Mouse (Mus musculus) ES-E14 (cell line): ENCODE measurements around the gene Slc5a12. TPM values are rescaled to one million over a fixed set of nuclear protein-coding genes. Genes with fewer than 3 reads are reported as not detected.
A peak's percentile ranks its signal among the peaks of the same experiment; 100 is the strongest.

ENCODE experiments used
- DNase-seq: peaks from one replicate; pipeline ENCODE4 v3.0.0-alpha.2; 2013; ENCODE audit warnings: low read depth, low spot score
- H3K27ac ChIP-seq: 2 replicates; pipeline ENCODE4 v1.5.1; 2012; ENCODE audit warnings: low read depth, mild to moderate bottlenecking, low read length, moderate library complexity, mixed read lengths; ENCODE audit not compliant: poor library complexity, insufficient read depth, severe bottlenecking
- H3K36me3 ChIP-seq: 2 replicates; pipeline ENCODE4 v1.6.1; 2012; ENCODE audit warnings: mild to moderate bottlenecking, low read length, moderate library complexity, mixed read lengths; ENCODE audit not compliant: control insufficient read depth, poor library complexity, insufficient read depth, severe bottlenecking
- H3K4me1 ChIP-seq, 2 experiments: fragments of 150-350 bp in 1 of 2; sonication (generic) in 1 of 2; 2 replicates each; pipeline ENCODE4 v1.6.1; 2012; ENCODE audit warnings: low read length in 2 of 2, mild to moderate bottlenecking in 1 of 2, mixed read lengths in 1 of 2; ENCODE audit not compliant: control insufficient read depth in 2 of 2, insufficient read depth in 2 of 2, poor library complexity in 1 of 2
- H3K4me3 ChIP-seq, 2 experiments: fragments of 150-350 bp in 1 of 2; sonication (generic) in 1 of 2; 2 replicates each; pipeline ENCODE4 v1.5.1; 2012; ENCODE audit warnings: low read length in 2 of 2, low read depth in 1 of 2, mild to moderate bottlenecking in 1 of 2, mixed read lengths in 1 of 2; ENCODE audit not compliant: insufficient read depth in 1 of 2, poor library complexity in 1 of 2, severe bottlenecking in 1 of 2
- H3K9ac ChIP-seq: 2 replicates; pipeline ENCODE4 v1.6.1; 2012; ENCODE audit warnings: low read depth, mild to moderate bottlenecking, low read length, mixed read lengths; ENCODE audit not compliant: poor library complexity, insufficient read depth, severe bottlenecking
- H3K9me3 ChIP-seq: fragments of 150-350 bp; sonication (generic); 2 replicates; pipeline ENCODE4 v1.6.1; 2012; ENCODE audit warnings: low read depth, mild to moderate bottlenecking, low read length; ENCODE audit not compliant: control insufficient read depth, insufficient read depth
- CHD2 ChIP-seq: IDR thresholded peaks from 2 replicates; pipeline ENCODE4 v1.6.1; 2014; ENCODE audit warnings: mild to moderate bottlenecking, low read depth, low read length, inconsistent platforms
- HCFC1 ChIP-seq: IDR thresholded peaks from 2 replicates; pipeline ENCODE4 v1.6.1; 2012; ENCODE audit warnings: low read length, inconsistent platforms, borderline replicate concordance; ENCODE audit not compliant: insufficient read depth
- MAFK ChIP-seq: IDR thresholded peaks from 2 replicates; pipeline ENCODE4 v1.6.1; 2014; ENCODE audit warnings: mild to moderate bottlenecking, low read depth, low read length, inconsistent platforms; ENCODE audit not compliant: insufficient read depth
- ZC3H11A ChIP-seq: IDR thresholded peaks from 2 replicates; pipeline ENCODE4 v1.6.1; 2012; ENCODE audit warnings: low read depth, mild to moderate bottlenecking, inconsistent platforms, low read length, borderline replicate concordance
- ZNF384 ChIP-seq: IDR thresholded peaks from 2 replicates; pipeline ENCODE4 v1.6.1; 2012; ENCODE audit warnings: low read depth, low read length, inconsistent platforms
- in situ Hi-C, 2 experiments: fragments of 600-800 bp; cut with MboI; formaldehyde crosslinking; loops; one replicate each; pipeline ENCODE4 v1.15.1; 2025; ENCODE audit warnings: low sequenced_read_pairs in 2 of 2, inconsistent platforms in 1 of 2; ENCODE audit not compliant: unreplicated experiment in 2 of 2
- total RNA-seq: library from RNA; depleted of rRNA; stranded (reverse); fragments of 300-350 nt; gene quantifications from 2 replicates; pipeline ENCODE4 v1.2.3, GENCODE M21; 2012; rRNA removed

Slc5a12 gene
- not detected in 2 replicates for total RNA-seq

DNA sequence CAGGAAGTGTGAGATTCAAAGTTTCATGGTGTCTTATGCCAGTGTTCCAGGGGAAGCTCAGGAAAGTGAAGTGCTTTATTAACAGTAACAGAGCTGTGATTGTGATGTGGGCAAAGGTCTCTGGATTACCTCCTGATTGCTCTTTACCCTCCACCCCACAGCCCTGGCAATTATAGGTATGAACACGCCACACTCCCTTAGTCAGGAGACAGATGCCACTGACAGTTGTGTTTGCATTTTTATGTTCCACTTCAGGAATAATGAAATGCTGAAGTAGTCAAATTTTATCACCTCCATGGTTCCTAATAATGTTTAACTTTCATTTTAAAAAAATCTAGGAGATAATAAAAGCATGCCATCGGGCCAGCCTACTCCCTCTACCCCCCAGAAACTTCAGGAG is at the start of gene Slc5a12:
TSS of gene Slc5a12 (plus strand) at position 367 of the 400 bp plus-strand sequence.
- H3K4me1 ChIP-seq, result no peaks in the 10 kb centered on the region
- DNase-seq, result no peak
- H3K27ac ChIP-seq, result no peak within 1 kb of the TSS
- in situ Hi-C loops, result no loop called here
- H3K36me3 ChIP-seq, result no peaks in the 10 kb centered on the region
- H3K9ac ChIP-seq, result no peak within 1 kb of the TSS
- no peaks in the 10 kb centered on the region for H3K9me3 ChIP-seq
- H3K4me3 ChIP-seq, result no peak within 1 kb of the TSS
- TF ChIP-seq CHD2 (no peak), HCFC1 (no peak), ZC3H11A (no peak), ZNF384 (no peak), MAFK (no peak)

GRCm38 (mm10) chr2:110556098-110556497 is 41.0 kb upstream of the Slc5a12 start:
- DNase-seq, result no peak
- H3K9ac ChIP-seq, result no peak overlapping the region
- no peak overlapping the region for H3K27ac ChIP-seq
- no peak overlapping the region for H3K4me3 ChIP-seq
- 0 out of 2 replicates have a peak, but pooled peaks cover 2% of the 10 kb centered on the region for H3K9me3 ChIP-seq
- H3K4me1 ChIP-seq, result no peaks in the 10 kb centered on the region
- no peaks in the 10 kb centered on the region for H3K36me3 ChIP-seq
- in situ Hi-C loops, result loop anchor here in 1 of 2 experiments (25.0 kb wide), 1 partner anchor 344 kb away; no protein-coding TSS in a partner anchor
- TF ChIP-seq CHD2, result no peak
- TF ChIP-seq ZC3H11A, result no peak
- no peak for TF ChIP-seq MAFK
- no peak for TF ChIP-seq ZNF384
- no peak for TF ChIP-seq HCFC1

DNA sequence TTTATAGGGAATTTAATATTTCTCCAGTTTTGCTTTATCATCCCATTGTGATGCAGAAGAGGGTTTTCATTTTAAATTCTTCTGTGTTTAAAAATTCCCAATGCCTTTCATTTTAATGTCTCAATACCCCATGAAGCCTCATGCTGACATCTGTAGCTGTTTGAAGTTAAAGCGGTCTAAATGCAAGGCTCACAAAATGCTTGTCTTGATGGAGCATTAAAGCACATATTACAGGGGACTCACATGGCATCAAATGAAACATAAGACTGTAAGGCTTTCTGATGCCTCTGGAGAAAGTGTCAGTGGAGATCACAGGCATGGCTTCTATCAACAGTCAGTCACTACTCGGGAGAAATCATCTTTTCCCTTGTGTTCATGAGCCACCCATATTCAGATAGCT is 34.5 kb upstream of the Slc5a12 start:
- H3K9ac ChIP-seq, result no peak overlapping the region
- no peaks in the 10 kb centered on the region for H3K9me3 ChIP-seq
- in situ Hi-C loops, result loop anchor here (5.0 to 25.0 kb wide), 3 partner anchors 330 to 658 kb away; no protein-coding TSS in a partner anchor
- H3K27ac ChIP-seq, result no peak overlapping the region
- H3K36me3 ChIP-seq, result no peaks in the 10 kb centered on the region
- H3K4me1 ChIP-seq, result no peaks in the 10 kb centered on the region
- DNase-seq, result no peak
- TF ChIP-seq HCFC1 (no peak), MAFK (no peak), ZNF384 (no peak), ZC3H11A (no peak)
- H3K4me3 ChIP-seq, result no peak overlapping the region

DNA sequence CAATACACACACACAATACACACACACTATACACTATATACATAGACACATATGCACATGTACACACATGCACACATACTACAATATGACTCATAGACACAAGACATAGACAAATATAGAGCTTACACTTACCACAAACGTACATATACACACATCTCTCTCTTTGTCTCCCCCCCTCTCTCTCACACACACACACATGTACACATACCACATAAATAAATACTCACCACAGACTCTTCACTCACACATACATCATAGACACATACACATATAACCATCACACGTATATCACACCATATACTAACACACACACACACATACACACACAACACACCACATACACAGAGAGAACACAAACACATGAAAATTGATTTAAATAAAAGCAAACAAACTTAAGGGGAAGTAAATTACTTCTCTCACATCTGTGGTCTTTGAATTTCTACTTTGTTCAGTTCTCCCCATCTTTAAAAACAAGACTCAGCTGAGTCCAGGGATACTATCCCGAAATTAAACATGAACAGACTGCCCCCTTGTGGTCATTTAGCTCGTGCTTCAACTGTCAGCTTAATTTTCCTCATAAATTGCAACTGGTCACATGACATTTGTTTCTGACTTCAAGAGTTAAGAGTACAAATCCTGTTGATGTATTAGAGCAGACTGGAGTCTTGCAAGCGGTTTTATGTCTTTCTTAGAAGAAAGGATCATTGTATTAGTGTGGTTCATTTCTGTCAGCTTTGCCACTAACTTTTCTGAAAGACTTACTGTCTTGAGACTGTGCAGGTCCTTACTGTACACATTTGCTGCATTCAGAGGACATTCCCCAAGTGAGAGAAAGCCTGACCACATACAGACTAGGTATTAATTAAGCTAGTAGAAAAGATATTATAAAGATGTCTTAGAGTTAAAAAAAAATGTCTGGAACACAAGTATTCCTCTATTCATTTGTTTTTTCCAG is 32.1 kb upstream of the Slc5a12 start:
- Histone ChIP-seq H3K27ac (no peak overlapping the region), H3K4me1 (no peaks in the 10 kb centered on the region), H3K9ac (no peak overlapping the region), H3K4me3 (no peak overlapping the region), H3K9me3 (no peaks in the 10 kb centered on the region), H3K36me3 (no peaks in the 10 kb centered on the region)
- TF ChIP-seq CHD2 (no peak), ZC3H11A (peak; percentile 89), ZNF384 (no peak)
- peak; percentile 53 for DNase-seq
- in situ Hi-C loops, result loop anchor here (5.0 to 25.0 kb wide), 3 partner anchors 333 to 660 kb away; no protein-coding TSS in a partner anchor
